Mouse (Mus musculus) layer of hippocampus, adult 6 months (tissue): Measurements from ENCODE around the gene Gpi1. TPM values are rescaled to one million over a fixed set of nuclear protein-coding genes. Genes with fewer than 3 reads are reported as not detected.

ENCODE experiments used
- long read RNA-seq, 2 experiments: library from polyadenylated mRNA; unstranded; transcript quantifications; one replicate each; pipeline ENCODE4 v2.0.0; 2019 to 2020
- polyA plus RNA-seq: library from polyadenylated mRNA; unstranded; fragments of <200 nt; fragmentation: Nextera tagmentation; gene quantifications from 2 replicates; pipeline ENCODE4 v1.2.3, GENCODE M21; 2021

Gene Gpi1
- polyA plus RNA-seq = 664 and 694 TPM in 2 replicates
- long read RNA-seq, experiment 1, transcript Gpi1-201 (18 exons, 2,884 nt) = major isoform, 1,332 of 1,519 reads
- long read RNA-seq, experiment 1, transcript Gpi1-203 (9 exons, 3,195 nt) = minor isoform, 7 of 1,519 reads
- long read RNA-seq, experiment 1, partial matches to known transcripts = 128 of 1,519 reads
- long read RNA-seq, experiment 1, other reads (novel, unspliced or antisense) = 49 of 1,519 reads
- long read RNA-seq, experiment 2, transcript Gpi1-203 (9 exons, 3,195 nt) = minor isoform, 13 of 4,356 reads
- long read RNA-seq, experiment 2, transcript Gpi1-201 (18 exons, 2,884 nt) = major isoform, 4,141 of 4,356 reads
- long read RNA-seq, experiment 2, transcript Gpi1-211 (9 exons, 1,601 nt) = minor isoform, 7 of 4,356 reads
- long read RNA-seq, experiment 2, partial matches to known transcripts = 83 of 4,356 reads
- long read RNA-seq, experiment 2, other reads (novel, unspliced or antisense) = 112 of 4,356 reads

GRCm38 (mm10) chr7:34230116-34230515 is at the start of gene Gpi1:
TSS of gene Gpi1 (minus strand) at chr7:34230336.

GRCm38 (mm10) chr7:34250738-34251137 is 20.6 kb upstream of the Gpi1 start, which contains the start of gene Gm6096:
TSS of gene Gm6096 (plus strand) at chr7:34251038.

DNA sequence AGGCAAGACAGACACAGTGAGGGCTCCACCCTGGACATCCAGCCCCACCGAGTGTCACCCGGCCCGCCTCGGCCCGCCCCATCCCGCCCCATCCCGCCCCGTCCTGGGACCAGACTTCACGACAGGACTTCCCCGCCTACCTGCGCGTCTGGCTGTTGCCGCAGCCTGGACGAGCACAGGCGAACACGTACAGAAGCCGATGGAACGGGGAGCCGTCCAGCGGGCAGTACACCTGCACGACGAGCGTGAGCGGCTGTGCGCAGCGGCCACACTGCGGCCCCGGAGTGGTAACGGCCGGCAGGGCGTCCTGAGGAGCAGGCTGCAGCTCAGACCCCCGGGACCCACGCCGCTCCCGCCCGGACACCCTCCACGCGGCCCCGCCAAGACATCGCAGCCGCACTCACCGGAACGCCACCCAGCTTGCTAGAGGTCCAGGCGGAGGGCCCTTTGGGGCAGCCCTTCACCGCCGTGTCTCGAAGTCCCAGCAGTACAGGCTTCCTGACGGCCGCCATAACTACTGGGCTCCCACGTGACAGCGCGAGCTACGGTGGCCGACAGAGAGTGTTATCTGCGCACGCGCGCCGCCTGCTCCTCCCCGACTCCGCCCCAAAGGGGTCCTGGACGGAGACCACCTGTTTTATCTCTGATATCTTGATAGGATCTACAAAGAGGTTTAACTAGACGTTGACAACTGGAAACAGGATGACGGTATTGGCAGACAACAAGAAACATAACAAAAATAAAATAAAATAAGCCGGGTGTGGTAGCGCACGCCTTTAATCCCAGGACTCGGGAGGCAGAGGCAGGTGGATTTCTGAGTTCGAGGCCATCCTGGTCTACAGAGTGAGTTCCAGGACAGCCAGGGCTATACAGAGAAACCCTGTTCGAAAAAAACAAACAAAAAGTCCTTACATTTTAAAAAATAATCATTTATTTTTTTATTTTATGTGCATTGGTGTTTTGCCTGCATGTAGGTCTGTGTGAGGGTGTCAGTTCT is 33.7 kb downstream of the Gpi1 start, which contains the start of gene Pdcd2l:
Gene Pdcd2l, minus strand, starts transcription at position 530 of the 997 bp plus-strand sequence.

DNA sequence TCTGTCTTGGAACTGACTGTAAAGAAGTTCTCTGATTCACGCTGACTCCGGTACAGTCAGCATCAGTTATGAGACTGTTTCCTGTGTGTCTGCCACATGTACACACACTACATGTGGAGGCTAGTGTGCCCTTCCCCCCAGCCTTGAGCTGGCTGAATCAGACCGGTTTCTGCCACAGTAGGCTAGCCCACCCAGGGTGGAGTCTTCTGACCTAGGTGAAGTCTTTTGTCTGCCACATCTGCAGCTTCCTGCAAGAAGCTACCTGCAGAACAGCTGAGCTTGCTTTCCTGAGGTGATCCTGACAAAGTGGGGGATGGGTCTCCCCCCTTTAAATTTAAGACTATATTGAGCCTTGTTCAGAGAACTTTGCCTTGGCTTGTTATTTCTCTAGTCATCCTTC is 60.7 kb downstream of the Gpi1 start, which contains the start of gene Uba2:
Gene Uba2, minus strand, starts transcription at position 146 of the 400 bp plus-strand sequence.

Other genes with a start within 250 kb of the Gpi1 start
- gene Scgb2b27, start 216.4 kb downstream of the Gpi1 start, polyA plus RNA-seq = not detected in 2 replicates
- not detected in 2 replicates for gene Scgb1b27, start 208.9 kb downstream of the Gpi1 start, polyA plus RNA-seq
- gene Scgb1b30, start 134.9 kb downstream of the Gpi1 start, polyA plus RNA-seq = not detected in 2 replicates
- 0.43 and 0.93 TPM in 2 replicates for gene Wtip, start 97.1 kb downstream of the Gpi1 start, polyA plus RNA-seq
- 90.1 and 97.0 TPM in 2 replicates for gene Uba2, start 60.7 kb downstream of the Gpi1 start, polyA plus RNA-seq
- gene Pdcd2l, start 33.7 kb downstream of the Gpi1 start, polyA plus RNA-seq = 34.4 and 35.4 TPM in 2 replicates
- gene Gm6096, start 20.7 kb upstream of the Gpi1 start, polyA plus RNA-seq = not detected in 2 replicates
- gene 4931406P16Rik, start 83.2 kb upstream of the Gpi1 start, polyA plus RNA-seq = 8.7 and 9.5 TPM in 2 replicates
- 10.7 and 12.2 TPM in 2 replicates for gene Lsm14a, start 163.0 kb upstream of the Gpi1 start, polyA plus RNA-seq